Comparison of ENCODE assay signal across 25 mouse cellular contexts in genomic region chr13:111703396-111703795, GRCm38 (mm10). TPM values are rescaled to one million over a fixed set of nuclear protein-coding genes. Genes with fewer than 3 reads are reported as not detected.
DNase-seq lines count a peak whose midpoint lies in the region; ATAC-seq lines count a peak whose summit lies in the region.
"Had no signal": no experiment of that assay in that cellular context is flagged by ENCODE, and none has a peak within 500 bp of the region (broad histone marks: within the 10 kb centered on the region; RNA-seq: fewer than 3 reads in every experiment).

No protein-coding gene starts in this region.

- H3K36me3 ChIP-seq in kidney, embryonic 15.5 days, result peaks cover 70% of the 10 kb centered on the region

- no peaks in the 10 kb centered on the region for H3K27me3 ChIP-seq in kidney, embryonic 15.5 days
- H3K27me3 ChIP-seq: CH12.LX, Patski had no signal

- H3K9me3 ChIP-seq in kidney, embryonic 15.5 days (replicated peaks), result no peaks in the 10 kb centered on the region
- H3K9me3 ChIP-seq: G1E had no signal

- H3K9ac ChIP-seq in kidney, embryonic 15.5 days, result no peak overlapping the region

- H3K4me1 ChIP-seq in kidney, embryonic 15.5 days, result no peaks in the 10 kb centered on the region

- 96% methylated on average over 10 of the region's 10 CpGs for WGBS in kidney, embryonic 15.5 days

- H3K27ac ChIP-seq in kidney, embryonic 15.5 days, result no peak overlapping the region

- DNase-seq in heart, adult 11 months, result peak; percentile 44
- DNase-seq in heart, adult 9 months (ENCODE audit: low spot score in 2 of 2), result no peak
- DNase-seq in ES-CJ7 (ENCODE audit: low read depth, low spot score), result peak; percentile 64
- peak; percentile 30 for DNase-seq in R1 (ENCODE audit: low read depth, low spot score)
- peak; percentile 74 for DNase-seq in ZHBTc4 (ENCODE audit: low read depth, low spot score)
- no peak for DNase-seq in urinary bladder, adult 2 months (ENCODE audit: low spot score)
- DNase-seq in right cerebral cortex, adult 2 months (ENCODE audit: low spot score in 2 of 2), result no peak
- DNase-seq: adrenal gland, adult 2 months; adrenal gland, adult 8-10 months; adrenal gland, postnatal 10 days; adrenal gland, postnatal 14 days; adrenal gland, postnatal 25 days; adrenal gland, postnatal 36 days; B cell, adult 2 months; cerebellum, adult 11 months; cerebellum, adult 11-12 months; cerebellum, adult 18-20 months; cerebellum, adult 2 months; cerebellum, adult 8-10 months had no signal

- no peak for ATAC-seq in kidney, embryonic 15.5 days (replicated peaks; ENCODE audit: low FRiP score)
- ATAC-seq: activated CD4-positive, CD25-positive, alpha-beta regulatory T cell, adult 4 months; CD4-positive, CD25-positive, alpha-beta regulatory T cell, adult 4 months; Patski had no signal

- H3K4me2 ChIP-seq in kidney, embryonic 15.5 days, result no peak overlapping the region

- no peak overlapping the region for H3K4me3 ChIP-seq in kidney, embryonic 15.5 days (replicated peaks)

RNA-seq across cellular contexts. Expression of gene Mier3, which starts 22.6 kb away (rescaled TPM):
- polyA plus RNA-seq in kidney, embryonic 15.5 days (2015; fragmentation: Nextera tagmentation; extraction: Ambion mirVana), result 20.5 and 20.6 TPM in 2 replicates
- 11.0 and 11.9 TPM in 2 replicates for polyA plus RNA-seq in urinary bladder, adult 2 months (2012; rRNA removed)

Comparison
In these comparisons a context has a peak if more than half of its experiments do, and no peak if none do; other contexts are left out.
1. DNase-seq: peak in heart, adult 11 months (single experiment), ES-CJ7 (single experiment), R1 (single experiment) and ZHBTc4 (single experiment); none in heart, adult 9 months (0 of 2), urinary bladder, adult 2 months (single experiment) and right cerebral cortex, adult 2 months (0 of 2).